Mouse (Mus musculus) yolk sac, embryonic 10.5 days (tissue): ENCODE measurements around the gene Mrpl33.
"Not testable (repeated sequence)": the region's sequence is repeated elsewhere in the genome, so short reads cannot be mapped to it uniquely, and the experiment has no call there.

ENCODE experiments used
- DNase-seq: peaks from one replicate; pipeline ENCODE4 v3.0.0-alpha.2; 2017; ENCODE audit warnings: low spot score

Mrpl33 gene

DNA sequence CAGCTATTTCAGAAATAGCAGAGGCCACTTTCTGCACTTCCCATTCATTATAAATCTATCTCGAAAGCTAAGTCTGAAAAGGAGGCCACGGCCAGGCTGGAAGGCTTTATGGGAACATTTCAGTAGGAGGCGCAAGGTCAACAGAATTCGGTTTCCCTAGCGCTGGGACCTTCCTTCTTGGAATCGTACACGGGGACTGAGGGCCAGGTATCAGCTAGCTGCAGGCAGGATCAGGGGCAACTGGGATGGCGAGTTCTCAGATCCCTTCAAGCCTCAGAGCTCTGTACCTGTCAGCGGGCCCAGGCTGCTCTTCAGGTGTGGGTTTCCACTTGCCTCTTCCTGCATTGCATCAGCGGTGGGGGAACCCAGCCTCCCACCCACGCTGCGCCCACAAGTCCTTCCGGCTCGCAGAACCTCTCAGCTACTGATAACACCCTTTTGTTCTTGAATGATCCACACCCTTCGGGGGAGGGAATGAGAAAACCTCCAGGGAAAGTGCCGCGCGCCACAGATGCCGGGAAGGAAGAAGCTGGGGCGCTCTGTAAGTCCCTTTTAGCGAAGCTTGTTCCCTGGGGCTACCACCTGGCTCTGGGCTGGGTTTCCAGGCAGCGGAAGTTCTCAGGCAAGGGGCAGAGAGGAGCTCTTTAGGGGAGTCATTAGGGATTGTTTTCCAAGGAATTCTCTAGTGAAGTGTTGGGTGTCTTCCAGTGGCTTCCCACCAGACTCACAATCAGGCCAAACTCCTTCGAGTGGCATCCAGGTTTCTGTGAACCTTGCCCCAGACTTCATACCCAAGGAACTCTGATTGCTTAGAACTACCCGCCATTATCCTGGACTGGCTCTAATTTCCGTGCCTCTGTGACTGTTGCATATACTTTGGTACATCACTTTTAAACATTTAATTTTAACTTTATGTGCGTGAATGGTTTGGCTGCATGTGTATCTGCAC is at the start of gene Mrpl33:
Mrpl33 (plus strand) TSS at position 455 of the 949 bp plus-strand sequence.
- DNase-seq, result peak; percentile 17

DNA sequence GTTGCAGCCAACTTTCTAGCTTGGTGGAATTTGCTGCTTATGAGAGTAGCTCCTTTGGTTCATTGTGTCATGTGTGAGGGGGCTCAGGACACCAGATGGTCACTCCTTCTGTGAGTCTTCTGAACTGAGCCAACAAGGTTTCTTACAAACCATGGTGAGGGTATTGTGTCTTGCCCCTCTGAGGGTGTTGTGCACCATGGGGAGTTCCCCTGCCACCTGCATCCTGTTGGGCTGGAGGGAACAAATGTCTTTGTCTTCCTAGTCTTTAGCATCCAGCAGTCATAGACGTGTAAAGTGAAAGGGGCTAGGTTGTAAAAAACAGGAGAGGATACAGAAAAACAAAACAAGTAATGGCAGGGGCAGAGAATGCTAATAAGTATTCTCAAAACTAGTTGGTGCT is 37.3 kb upstream of the Mrpl33 start:
- no peak for DNase-seq

DNA sequence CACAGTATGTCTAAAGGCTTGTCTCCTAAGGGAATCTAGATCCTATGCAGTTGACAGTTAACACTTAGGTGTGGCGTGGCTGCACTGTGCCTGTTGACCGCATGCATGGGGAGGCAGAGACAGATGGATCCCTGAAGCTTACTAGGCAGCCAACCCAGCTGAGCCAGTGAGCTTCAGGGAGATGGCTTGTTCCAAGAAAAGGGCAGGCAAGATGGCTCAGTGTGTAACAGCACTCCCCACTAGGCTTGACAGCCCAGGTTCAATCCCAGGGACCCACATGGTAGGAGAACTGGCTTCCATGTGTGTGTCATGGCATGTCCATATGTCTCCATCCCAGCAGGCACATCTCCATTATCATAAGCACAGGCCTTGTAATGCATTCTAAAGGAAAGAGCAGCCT is 36.4 kb upstream of the Mrpl33 start:
- DNase-seq, result no peak

DNA sequence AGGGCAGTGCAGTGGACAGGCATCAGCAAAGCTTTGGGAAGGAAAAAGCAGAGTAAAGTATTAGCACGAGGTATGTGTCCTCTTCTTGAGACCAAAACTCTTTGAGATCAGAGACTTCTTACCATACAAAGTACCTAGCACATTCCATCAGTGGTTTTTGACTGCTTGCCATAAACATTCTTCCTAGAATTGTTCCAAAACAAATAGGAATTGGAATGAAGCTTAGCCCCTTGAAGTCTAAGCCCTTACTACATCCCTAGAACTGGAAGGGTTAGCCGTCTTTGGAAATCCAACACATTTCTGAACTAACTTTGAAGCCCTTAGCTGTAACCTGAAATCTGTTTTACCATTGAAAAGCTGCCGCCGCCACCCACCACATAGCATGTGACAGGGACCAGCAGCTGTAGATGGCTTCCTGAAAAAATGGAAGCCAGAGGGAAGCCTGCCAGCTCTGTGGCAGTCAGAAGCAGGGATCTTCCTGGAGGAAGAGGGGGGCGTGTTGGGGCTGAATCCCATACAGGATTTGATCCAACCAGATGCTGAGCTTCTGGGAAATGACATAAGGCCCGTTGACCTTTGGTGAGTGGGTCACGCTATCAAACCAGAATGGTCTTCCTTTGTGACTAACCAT is 34.6 kb upstream of the Mrpl33 start:
- no peak for DNase-seq

DNA sequence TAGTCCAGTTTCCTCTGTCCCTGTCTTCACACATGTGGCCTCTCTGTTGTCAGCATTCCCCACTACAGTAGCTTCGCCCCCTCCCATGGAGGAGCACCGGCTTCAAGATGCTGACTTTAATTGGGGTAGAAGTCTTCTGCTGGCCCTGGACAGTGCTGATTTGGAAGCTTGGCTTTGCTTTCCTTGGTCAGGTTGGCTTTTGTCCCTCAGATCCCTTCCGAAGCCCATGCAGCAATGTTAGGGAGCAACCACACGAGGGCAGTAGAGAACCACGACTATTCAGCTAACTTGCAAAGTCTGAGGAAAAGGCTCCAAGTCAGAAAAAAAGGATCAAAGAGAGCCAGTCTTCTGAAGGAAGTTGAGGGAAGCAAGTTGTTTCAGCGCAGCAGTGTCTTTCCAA is 33.2 kb upstream of the Mrpl33 start:
- DNase-seq, result peak; percentile 70

DNA sequence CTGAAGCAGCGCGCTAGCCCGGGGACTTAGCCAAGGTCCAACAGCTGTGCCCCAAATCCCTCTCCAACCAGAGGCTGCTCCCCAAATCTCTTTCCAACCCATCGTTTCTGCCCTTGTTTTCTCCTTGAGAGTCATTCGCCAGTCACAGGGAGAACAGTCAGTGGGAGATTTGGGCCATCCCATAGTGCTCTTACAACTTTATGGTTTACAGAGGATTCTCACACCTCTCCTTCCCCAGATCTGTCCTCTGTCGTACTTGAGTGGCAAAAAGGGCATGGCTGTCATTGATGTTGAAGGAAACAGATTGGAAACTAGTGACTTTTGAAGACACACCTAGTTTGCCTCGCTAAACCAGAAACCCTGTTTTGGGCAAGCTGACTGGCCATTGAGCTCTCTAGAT is 32.8 kb upstream of the Mrpl33 start:
- DNase-seq, result no peak

DNA sequence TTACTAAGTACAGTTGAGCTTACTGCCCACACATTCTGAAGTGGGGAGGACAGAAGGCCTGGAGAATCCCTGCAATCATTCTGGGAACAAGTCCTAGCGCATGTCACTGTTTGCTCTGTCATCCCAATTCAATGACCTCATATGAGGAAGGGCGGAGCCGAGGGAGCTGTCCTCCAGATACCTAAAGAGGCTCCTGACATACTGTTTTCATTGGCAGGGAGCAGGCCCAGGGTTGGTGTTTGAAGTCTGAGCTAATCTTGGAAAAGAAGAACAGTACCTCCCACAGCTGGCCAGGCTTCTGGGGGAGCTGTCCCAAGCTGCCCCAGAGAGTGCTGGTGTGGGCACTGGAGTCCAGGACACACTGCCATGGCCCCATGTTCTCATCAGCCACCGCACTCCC is 31.8 kb upstream of the Mrpl33 start:
- DNase-seq, result no peak

DNA sequence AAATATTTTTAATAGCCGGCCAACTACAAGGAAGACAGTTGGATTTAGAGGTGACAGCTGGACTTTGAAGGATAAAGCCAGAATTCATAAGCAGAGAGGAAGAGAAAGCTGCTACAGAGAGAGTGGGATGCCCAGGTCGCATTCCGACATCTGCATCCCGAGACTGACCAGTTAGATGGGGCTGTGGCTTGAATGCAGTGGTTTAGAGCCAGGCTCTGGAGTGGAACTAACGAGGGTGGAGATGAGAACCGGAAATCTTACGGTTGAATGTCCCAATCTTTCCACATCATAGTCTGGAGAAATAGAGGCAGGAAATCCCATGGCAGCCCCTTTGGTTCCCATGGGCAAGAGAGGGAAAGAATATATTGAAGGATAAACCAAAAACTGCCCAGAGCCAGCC is 30.7 kb upstream of the Mrpl33 start:
- DNase-seq, result no peak

DNA sequence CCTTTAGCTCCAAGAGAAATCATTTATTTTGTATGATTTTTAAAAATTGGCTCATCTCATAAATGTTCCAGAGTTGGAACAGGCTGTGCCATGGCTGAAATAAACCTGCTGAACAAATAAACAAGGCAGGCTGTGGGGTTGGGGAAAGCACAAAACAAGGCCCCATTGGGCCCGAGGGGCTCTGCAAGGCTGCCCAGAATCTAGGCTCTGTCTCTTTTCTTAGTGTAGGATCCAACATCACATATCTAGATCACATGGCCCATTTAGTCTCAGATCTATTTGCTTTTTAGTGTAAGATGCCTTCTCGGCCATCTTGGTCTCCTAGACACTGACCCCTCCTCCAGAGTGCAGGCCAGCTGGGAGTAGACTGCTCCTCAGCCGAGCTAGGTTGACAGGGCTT is 30.3 kb upstream of the Mrpl33 start:
- no peak for DNase-seq

DNA sequence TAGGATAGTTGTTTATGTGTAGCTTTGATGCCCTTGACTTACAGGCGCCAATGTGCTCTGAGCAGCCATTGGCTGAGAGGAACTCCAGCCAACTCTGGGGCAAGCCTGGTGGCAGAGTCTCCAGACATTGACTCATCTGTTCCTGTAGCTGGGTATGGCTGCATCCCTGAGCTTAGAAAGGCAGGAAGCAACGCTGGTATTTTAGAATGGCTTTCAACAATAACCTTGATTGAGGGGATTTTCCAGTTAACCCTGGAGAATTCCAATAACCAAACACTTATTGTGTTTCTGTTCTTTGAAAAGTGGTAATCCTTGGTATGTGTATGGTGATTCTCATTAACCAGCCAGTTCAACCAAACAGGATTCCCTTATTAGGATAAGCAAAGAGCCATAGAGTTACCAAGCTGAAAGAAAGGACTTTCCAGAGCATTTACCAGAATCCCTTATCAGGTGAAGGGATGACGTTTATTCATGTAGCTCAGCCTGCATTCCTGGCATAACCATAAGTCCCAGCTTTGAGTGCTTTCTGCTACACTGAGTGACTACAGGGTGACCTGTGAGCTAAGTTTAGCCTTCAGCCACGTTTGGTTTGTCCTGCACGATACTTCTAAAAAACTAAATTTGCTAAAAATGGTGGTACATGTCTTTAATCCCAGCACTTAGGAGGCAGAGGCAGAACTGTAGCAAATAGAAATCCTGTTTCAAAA is 28.6 kb upstream of the Mrpl33 start:
- no peak for DNase-seq

DNA sequence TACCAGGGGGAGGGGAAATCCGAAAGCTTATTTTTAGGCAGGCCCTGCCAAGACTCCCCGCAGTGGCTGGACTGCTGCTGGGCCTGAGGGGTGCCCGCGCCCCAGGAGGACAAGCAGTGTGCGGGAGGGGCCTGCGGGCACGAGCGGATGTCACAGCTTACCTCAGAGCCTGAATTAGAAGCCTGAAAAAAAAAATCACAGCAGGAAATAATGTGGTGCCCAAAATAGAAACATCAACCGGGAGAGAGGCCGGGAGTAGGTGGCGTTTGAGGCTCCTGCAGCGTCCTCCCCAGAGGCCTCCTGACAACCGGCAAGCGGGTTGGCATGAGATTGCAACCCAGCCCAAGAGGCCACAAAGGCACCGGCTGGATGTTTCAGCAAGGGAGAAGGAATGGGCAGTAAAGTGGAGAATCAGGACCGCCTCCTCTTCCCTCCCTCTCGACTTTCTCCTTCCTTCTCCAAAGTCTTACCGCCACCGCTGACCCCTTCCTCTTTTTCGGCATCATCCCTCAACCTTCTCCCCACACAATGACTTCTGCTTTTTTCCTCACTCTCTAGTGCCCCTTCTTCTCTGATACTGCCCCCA is 25.6 kb upstream of the Mrpl33 start:
- DNase-seq, result no peak

DNA sequence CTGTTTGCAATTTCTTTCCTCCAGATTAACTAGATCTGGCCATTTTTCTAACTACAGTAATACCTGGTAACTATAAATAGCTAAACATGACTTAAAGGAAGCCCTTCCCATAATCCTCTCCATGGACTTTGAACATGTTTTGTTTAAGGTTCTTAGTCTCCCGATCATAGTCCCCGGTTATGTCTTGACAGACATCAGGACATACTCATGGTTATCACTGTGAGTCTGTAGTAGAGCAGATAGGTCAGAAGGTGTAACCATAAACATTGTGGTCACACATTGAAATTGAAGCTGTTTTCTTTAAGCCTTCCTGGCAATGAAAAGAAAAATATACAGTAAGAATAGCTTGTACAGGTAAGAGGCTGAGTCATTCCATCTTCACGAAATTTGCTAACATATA is 23.0 kb upstream of the Mrpl33 start:
- no peak for DNase-seq

DNA sequence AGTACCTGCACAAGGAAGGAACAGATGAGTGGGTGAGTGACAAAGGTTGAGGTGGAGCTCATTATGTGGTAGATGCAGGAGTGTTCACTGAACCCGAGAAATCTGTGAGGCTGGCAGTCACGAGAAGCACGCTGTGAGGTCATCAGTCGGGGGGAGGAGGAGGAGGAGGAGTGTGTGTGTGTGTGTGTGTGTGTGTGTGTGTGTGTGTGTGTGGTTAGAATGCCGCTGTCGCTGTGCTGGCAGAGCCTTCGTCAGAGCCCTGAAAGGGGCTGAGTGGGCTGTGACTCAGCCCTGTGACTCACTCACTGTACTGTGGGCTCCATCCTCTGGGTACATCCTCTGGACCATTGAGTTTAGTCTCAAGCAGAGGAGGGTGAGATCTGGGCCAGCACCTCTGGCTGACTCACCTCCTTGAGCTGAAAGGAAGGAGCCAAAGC is 20.2 kb upstream of the Mrpl33 start:
- DNase-seq, result no peak

DNA sequence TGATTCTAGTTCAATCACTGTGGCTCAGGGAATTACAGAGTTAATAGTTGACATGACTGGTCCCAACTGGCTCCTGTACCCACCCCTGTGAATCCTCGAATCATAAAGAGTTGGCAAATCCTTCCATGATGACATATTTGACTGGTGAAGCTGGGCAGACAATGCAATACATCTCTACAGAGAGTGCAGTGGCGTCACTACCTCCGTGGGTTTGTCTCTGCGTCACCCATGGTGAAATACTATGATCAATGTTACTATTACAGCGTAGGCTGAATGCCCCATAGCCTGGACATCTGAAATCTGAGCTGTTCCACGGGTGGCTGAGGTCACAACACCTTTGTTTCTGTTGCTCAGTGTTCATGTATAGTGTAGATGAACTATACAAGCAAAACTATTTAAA is 15.5 kb upstream of the Mrpl33 start:
- DNase-seq, result no peak

DNA sequence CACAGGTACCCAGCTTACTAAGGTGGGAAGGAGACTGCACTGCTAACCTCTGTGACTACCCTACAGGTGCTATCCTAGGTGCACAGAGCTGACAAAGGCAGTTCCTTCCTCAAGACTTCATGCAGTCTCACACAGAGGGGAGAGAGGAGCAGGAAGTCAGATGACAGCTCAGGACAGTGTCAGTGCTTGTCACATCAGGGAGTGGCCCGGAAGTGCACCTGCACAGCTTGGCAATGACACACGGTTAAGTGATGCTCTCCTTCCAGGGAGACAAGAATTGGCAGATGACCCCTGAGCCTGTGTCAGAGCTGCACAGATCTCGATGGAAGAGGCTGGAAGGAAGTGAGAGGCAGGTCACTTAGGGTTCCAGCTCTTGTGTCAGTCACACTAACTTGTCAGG is 14.8 kb upstream of the Mrpl33 start:
- DNase-seq, result no peak

DNA sequence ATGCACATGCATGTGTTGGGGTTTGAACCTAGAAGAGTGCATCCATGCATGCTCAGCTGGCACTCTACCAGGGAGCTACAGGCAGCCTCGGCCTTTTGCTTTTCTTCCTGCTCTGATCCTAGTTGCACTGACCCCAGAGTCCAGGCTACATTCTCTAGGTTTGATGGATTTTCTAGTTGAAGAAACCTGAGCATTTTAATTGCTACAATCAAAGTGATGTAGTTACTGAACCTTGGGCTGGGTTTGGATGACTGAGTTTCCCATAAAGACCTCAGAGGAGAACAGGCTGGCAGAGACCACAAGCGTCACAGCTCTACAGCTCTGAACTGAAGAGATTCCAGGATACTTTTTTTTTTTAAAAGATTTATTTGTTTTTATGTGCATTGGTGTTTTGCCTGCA is 13.5 kb upstream of the Mrpl33 start:
- no peak for DNase-seq

DNA sequence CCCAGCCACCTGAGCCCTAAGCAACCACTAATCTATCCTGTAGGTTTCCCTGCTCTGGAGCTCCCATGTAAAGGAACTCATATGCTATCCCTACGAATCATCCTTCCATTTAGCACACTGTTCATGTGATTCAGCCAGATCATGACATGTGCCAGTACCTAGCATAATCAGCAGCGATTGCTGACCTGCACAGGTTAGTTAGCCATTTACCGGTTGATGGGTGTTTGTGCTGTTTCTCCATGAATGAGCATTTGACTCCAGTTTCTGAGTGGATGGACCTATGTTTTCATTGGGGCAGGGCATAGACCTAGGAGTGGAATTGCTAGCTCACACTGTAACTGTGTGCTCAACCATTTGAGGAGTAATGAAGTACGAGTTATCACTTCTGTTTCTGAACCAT is 11.2 kb upstream of the Mrpl33 start:
- DNase-seq, result no peak

DNA sequence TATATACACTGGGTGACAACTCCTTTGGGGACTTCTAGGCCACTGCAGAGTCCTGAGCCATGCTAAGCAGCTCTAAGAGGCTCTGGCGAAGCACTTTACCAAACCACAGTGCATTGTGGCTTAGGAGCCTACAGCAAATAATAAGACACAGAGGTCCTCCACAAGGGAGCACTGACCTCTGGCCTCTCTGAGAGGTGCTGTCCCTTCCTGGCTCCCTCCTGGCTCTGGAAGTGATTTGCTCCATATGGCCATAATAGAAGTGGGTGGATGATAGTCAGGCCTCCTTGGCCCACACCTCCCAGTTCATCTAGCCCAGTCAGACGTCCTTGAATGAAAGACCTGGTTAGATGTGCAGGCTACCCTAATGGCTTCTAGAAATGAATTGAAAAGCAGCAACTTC is 8.7 kb upstream of the Mrpl33 start:
- DNase-seq, result no peak

DNA sequence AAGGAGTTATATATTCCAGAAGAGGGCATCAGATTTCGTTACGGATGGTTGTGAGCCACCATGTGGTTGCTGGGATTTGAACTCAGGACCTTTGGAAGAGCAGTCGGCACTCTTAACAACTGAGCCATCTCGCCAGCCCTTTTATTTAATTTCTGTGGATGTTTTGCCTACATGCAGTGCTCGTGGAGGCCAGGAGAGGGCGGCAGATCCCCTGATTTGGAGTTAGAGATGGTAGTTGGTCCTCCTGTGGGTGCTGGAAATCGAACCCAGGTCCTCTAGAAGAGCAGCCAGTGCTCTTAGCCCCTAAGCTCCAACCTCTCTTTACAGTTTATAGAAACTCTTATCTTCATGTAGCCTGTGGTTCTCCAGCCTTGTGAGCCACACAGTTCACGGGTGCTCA is 8.1 kb upstream of the Mrpl33 start:
- DNase-seq, result not testable (repeated sequence)

DNA sequence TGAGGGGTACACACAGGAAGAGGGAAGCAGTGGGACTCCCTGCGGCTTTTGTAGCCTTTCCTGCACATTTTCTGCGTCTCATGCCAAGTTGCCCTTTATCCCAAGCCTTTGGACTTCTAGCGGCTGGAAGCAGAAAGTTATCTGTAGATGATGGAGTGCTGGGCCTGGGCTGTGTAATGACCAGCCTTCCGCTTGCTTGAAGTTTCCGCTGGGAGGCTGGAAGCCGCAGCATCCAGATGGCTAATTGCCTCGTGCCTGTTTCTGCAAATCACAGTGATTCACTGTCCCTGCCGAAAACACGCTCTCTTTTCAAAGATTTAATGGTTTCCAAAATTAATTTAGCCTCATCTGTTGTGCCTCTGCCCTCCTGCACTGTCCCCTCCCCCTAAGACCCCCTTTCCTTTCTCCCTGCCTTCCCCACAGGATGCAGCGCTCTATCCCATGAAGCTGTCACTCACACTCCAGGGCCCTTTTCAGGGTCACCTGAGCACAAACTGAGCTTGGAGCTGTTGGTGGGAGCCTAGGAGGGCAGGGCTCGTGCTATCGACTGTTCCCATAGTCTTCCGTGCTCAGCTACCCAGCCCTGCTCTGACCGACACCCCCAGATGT is 6.9 kb upstream of the Mrpl33 start:
- DNase-seq, result no peak

DNA sequence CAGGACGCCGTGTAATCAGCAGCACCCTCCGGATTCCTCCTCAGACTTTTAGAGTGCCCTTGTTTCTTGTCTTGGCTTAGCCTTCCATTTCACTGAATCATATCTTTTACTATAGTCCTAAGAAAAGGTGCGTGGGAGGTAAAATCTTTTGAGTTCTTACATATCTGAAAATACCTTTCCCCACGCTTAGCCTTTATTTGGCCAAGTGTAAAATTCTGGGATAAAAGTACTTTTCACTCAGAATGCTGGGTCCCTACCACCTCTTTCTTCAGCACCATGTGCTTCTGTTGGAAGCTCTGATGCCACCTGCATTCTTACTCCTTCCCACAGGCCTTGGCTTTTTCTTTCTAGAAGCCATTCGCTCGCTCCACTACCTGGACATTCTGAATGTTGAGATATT is 5.6 kb upstream of the Mrpl33 start:
- DNase-seq, result no peak

DNA sequence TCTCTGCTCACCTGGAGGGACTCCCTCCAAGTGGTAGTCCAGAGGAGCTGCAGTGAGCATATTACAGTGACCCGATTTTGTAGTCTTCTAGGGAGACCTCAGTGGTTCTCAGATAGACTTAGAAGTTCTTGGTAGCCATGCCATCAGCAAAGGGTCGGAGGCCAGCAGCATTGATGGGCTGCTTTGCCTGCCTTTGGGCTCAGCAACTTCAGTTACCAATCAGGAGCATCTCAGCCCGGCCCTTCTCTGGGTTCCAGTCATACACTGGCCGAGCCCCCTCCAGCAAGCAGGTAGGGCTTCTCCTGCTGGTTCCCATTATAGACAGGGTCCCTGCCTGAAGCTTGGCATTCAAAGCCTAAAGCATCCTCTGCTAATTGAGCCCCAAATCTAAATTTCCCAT is 867 bp upstream of the Mrpl33 start:
- DNase-seq, result no peak
